Mouse (Mus musculus) forebrain, embryonic 11.5 days (tissue): Measurements from ENCODE around the gene Vash1. TPM values are rescaled to one million over a fixed set of nuclear protein-coding genes. Genes with fewer than 3 reads are reported as not detected.

Experiments used
- ATAC-seq: fragments of 200-750 bp; cut with Nextera tagmentation; replicated peaks from 2 replicates; pipeline ENCODE4 v1.8.0; 2017; ENCODE audit warnings: moderate TSS enrichment; ENCODE audit not compliant: low FRiP score
- DNase-seq: peaks from one replicate; pipeline ENCODE4 v3.0.0-alpha.2; 2017; ENCODE audit warnings: low spot score
- H3K27ac ChIP-seq: fragments of 300-500 bp; sonication (generic); 2 replicates; pipeline ENCODE4 v1.5.1; 2014; ENCODE audit warnings: low read depth, low read length
- H3K27me3 ChIP-seq: fragments of 300-500 bp; sonication (generic); 2 replicates; pipeline ENCODE4 v1.6.1; 2014; ENCODE audit warnings: mild to moderate bottlenecking, low read length, mixed read lengths; ENCODE audit not compliant: control insufficient read depth, insufficient read depth
- H3K36me3 ChIP-seq: fragments of 300-500 bp; sonication (generic); 2 replicates; pipeline ENCODE4 v1.6.1; 2014; ENCODE audit warnings: mild to moderate bottlenecking, low read length, moderate library complexity, mixed read lengths; ENCODE audit not compliant: control insufficient read depth, insufficient read depth
- H3K4me1 ChIP-seq: fragments of 300-500 bp; sonication (generic); replicated peaks from 2 replicates; pipeline ENCODE4 v1.6.1; 2014; ENCODE audit warnings: low read length, mixed read lengths; ENCODE audit not compliant: control insufficient read depth, insufficient read depth
- H3K4me2 ChIP-seq: fragments of 300-500 bp; sonication (generic); 2 replicates; pipeline ENCODE4 v1.6.1; 2014; ENCODE audit warnings: low read depth, mild to moderate bottlenecking, low read length, moderate library complexity, mixed read lengths; ENCODE audit not compliant: severe bottlenecking
- H3K4me3 ChIP-seq: fragments of 300-500 bp; sonication (generic); 2 replicates; pipeline ENCODE4 v1.5.1; 2014; ENCODE audit warnings: low read depth, low read length
- H3K9ac ChIP-seq: fragments of 300-500 bp; sonication (generic); 2 replicates; pipeline ENCODE4 v1.6.1; 2014; ENCODE audit warnings: low read length
- H3K9me3 ChIP-seq: fragments of 300-500 bp; sonication (generic); 2 replicates; pipeline ENCODE4 v1.6.1; 2016; ENCODE audit warnings: low read length, mixed read lengths; ENCODE audit not compliant: control insufficient read depth
- WGBS: fragments of 180-500 bp; shearing (Covaris S2); extraction: QIAGEN DNeasy Blood & Tissue Kit; methylation state at CpG from one replicate; pipeline ENCODE4 v1.1.7; 2014; 5-methylcytosine and 5-hydroxymethylcytosine counted together
- polyA plus RNA-seq: library from polyadenylated mRNA; unstranded; fragments of >200 nt; fragmentation: Nextera tagmentation; extraction: Ambion mirVana; gene quantifications from 2 replicates; pipeline ENCODE4 v1.2.1, GENCODE M21; 2014

The Vash1 gene
- 23.5 and 25.5 TPM in 2 replicates for polyA plus RNA-seq

GRCm38 (mm10) chr12:86678591-86679545, at the start of gene Vash1:
Vash1 (plus strand) TSS chr12:86678700.
- Histone ChIP-seq H3K4me2 (peak within 1 kb of the TSS; percentile 96), H3K36me3 (no peaks in the 10 kb centered on the region), H3K9ac (peak within 1 kb of the TSS; percentile 97), H3K27me3 (no peaks in the 10 kb centered on the region), H3K9me3 (no peaks in the 10 kb centered on the region), H3K4me1 (peaks cover 9% of the 10 kb centered on the region; the same call in 1 of the 2 replicates), H3K4me3 (peak within 1 kb of the TSS; percentile 83), H3K27ac (peak within 1 kb of the TSS; percentile 90)
- WGBS = under 1% methylated on average over 94 of the region's 94 CpGs
- ATAC-seq (peak; percentile 87), DNase-seq (peak; percentile 92)

- WGBS = 69% methylated on average over 6 of the region's 6 CpGs
Measured at GRCm38 (mm10) chr12:86628783-86629172, 49.7 kb upstream of the Vash1 start.

GRCm38 (mm10) chr12:86641763-86642162, 36.7 kb upstream of the Vash1 start:
- no peak overlapping the region for H3K9ac ChIP-seq
- H3K4me3 ChIP-seq = no peak overlapping the region
- no peak overlapping the region for H3K27ac ChIP-seq
- H3K4me1 ChIP-seq = peaks cover under 1% of the 10 kb centered on the region; the same call in 1 of the 2 replicates
- no peaks in the 10 kb centered on the region for H3K27me3 ChIP-seq
- H3K36me3 ChIP-seq = no peaks in the 10 kb centered on the region
- WGBS = 41% methylated on average over 8 of the region's 8 CpGs
- peak; percentile 60 for DNase-seq
- no peak overlapping the region for H3K4me2 ChIP-seq
- H3K9me3 ChIP-seq = no peaks in the 10 kb centered on the region
- no peak for ATAC-seq

More at GRCm38 (mm10) chr12:86628783-86629172, 49.7 kb upstream of the Vash1 start:
- Histone ChIP-seq H3K4me2 (no peak overlapping the region), H3K4me1 (no peaks in the 10 kb centered on the region), H3K27ac (no peak overlapping the region), H3K36me3 (no peaks in the 10 kb centered on the region), H3K4me3 (no peak overlapping the region), H3K27me3 (no peaks in the 10 kb centered on the region), H3K9me3 (no peaks in the 10 kb centered on the region), H3K9ac (no peak overlapping the region)
- ATAC-seq = no peak
- no peak for DNase-seq

DNA sequence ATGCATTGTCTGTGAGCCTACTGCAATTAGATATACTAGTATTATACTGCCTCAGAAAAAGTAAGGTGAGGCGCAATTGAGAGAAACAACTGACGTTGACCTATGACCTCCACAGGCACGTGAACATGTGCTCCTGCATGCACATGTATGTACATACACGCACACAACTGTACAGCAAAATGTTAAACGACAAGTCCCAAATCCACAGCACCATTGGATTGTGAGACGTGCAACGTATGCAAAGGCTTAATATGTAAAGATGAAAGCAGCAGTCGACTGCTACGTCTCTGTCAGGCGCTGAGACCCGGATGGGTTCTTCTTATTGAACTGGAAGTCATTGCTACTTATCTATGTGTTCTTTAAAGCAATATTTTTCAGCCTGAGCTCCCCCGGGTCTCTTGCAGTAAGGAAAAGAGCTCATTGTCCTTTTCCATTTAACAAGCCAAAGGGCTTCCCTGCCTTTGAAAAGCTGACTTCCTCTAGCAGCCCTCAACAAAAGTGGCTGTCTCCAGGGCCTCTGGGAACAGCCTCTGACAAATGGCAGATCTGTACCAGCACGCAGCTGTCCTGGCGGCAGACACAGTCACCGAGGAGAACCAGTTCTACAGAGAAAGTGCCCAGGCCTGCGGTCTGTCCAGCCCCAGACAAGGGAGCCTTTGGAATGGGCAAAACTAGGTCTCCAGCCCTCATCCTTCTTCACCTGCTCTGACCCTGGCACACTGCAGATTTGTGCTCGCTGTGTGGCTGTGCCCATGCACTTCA, 33.8 kb upstream of the Vash1 start:
- H3K9ac ChIP-seq = no peak overlapping the region
- DNase-seq (no peak), ATAC-seq (no peak)
- H3K27me3 ChIP-seq = no peaks in the 10 kb centered on the region
- H3K27ac ChIP-seq = no peak overlapping the region
- 67% methylated on average over 17 of the region's 17 CpGs for WGBS
- H3K36me3 ChIP-seq = no peaks in the 10 kb centered on the region
- no peak overlapping the region for H3K4me2 ChIP-seq
- H3K4me3 ChIP-seq = no peak overlapping the region
- H3K4me1 ChIP-seq = peaks cover 3% of the 10 kb centered on the region; the same call in 1 of the 2 replicates
- H3K9me3 ChIP-seq = no peaks in the 10 kb centered on the region

DNA sequence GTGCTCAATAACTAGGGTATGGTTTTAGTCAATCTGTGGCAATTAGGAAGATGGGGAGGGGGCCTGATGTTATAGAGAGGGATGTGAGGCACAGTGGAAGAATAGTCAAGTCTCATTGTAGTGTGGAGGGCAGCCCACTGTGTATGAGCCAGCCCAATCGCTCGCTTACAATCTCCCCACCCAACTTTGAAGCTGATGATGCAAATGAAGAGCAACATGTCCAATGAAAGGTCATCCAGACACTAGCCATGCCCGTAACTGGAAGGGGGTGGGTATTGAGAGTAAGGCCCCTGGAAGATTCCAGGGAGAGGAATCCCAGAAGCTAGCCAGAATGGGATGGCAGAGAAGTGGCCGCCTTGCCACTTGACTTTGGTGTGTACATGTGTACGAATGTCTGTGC, 33.0 kb upstream of the Vash1 start:
- Histone ChIP-seq H3K9ac (no peak overlapping the region), H3K27ac (no peak overlapping the region), H3K36me3 (no peaks in the 10 kb centered on the region), H3K9me3 (no peaks in the 10 kb centered on the region), H3K4me2 (no peak overlapping the region), H3K27me3 (no peaks in the 10 kb centered on the region), H3K4me1 (peaks cover 3% of the 10 kb centered on the region; the same call in 1 of the 2 replicates), H3K4me3 (no peak overlapping the region)
- no peak for DNase-seq
- 85% methylated on average over 5 of the region's 5 CpGs for WGBS
- no peak for ATAC-seq

- H3K9me3 ChIP-seq = no peaks in the 10 kb centered on the region
- H3K4me1 ChIP-seq = peaks cover 3% of the 10 kb centered on the region; the same call in 1 of the 2 replicates
- H3K4me2 ChIP-seq = no peak overlapping the region; the same call in 1 of the 2 replicates
- no peaks in the 10 kb centered on the region for H3K36me3 ChIP-seq
- 51% methylated on average over 9 of the region's 9 CpGs for WGBS
- H3K27me3 ChIP-seq = no peaks in the 10 kb centered on the region
- no peak overlapping the region for H3K9ac ChIP-seq
- no peak overlapping the region for H3K27ac ChIP-seq
- DNase-seq = no peak
- ATAC-seq = no peak
- no peak overlapping the region for H3K4me3 ChIP-seq
Measured at GRCm38 (mm10) chr12:86646831-86647230, 31.7 kb upstream of the Vash1 start.

DNA sequence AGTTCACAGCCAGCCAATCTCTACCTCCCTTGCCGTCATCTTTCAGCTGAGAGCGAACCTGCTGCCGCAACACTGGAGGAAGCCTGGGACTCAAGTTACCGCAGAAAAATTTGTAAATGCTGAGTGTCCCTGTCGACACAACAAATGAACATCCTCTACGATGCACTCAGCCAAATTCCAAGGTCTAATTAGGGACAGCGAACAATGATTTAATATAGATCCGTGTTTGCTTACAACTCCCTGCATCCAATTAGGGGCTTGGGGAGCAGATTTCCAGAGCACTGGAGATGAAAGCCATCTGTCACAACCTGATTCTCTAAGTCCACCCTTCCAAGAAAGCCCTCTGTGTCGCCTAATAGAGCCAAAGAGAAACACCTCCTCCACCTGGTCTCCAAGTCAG, 31.2 kb upstream of the Vash1 start:
- H3K27ac ChIP-seq = no peak overlapping the region
- H3K27me3 ChIP-seq = no peaks in the 10 kb centered on the region

GRCm38 (mm10) chr12:86647736-86648135, 30.8 kb upstream of the Vash1 start:
- Histone ChIP-seq H3K27me3 (no peaks in the 10 kb centered on the region), H3K9me3 (no peaks in the 10 kb centered on the region), H3K4me3 (no peak overlapping the region), H3K9ac (no peak overlapping the region), H3K4me2 (no peak overlapping the region), H3K4me1 (peaks cover 3% of the 10 kb centered on the region; the same call in 1 of the 2 replicates), H3K27ac (no peak overlapping the region), H3K36me3 (no peaks in the 10 kb centered on the region)
- WGBS = 62% methylated on average over 5 of the region's 5 CpGs
- ATAC-seq = no peak
- no peak for DNase-seq

More for the DNA sequence above, 31.2 kb upstream of the Vash1 start:
- no peak for DNase-seq
- no peak for ATAC-seq
- Histone ChIP-seq H3K36me3 (no peaks in the 10 kb centered on the region), H3K9ac (no peak overlapping the region), H3K4me2 (no peak overlapping the region; the same call in 1 of the 2 replicates), H3K4me1 (peaks cover 3% of the 10 kb centered on the region; the same call in 1 of the 2 replicates), H3K4me3 (no peak overlapping the region), H3K9me3 (no peaks in the 10 kb centered on the region)
- 25% methylated on average over 9 of the region's 9 CpGs for WGBS
